Mouse (Mus musculus) intestine, embryonic 16.5 days (tissue): Measurements from ENCODE around the gene Myo7a. TPM values are rescaled to one million over a fixed set of nuclear protein-coding genes. Genes with fewer than 3 reads are reported as not detected.

Experiments
- ATAC-seq: fragments of 200-750 bp; cut with Nextera tagmentation; 2 replicates; pipeline ENCODE4 v1.8.0; 2017; ENCODE audit warnings: moderate TSS enrichment, moderate library complexity
- H3K27ac ChIP-seq: fragments of 300-500 bp; sonication (generic); 2 replicates; pipeline ENCODE4 v1.5.1; 2014; ENCODE audit warnings: mild to moderate bottlenecking, low read length
- H3K27me3 ChIP-seq: fragments of 300-500 bp; sonication (generic); replicated peaks from 2 replicates; pipeline ENCODE4 v1.6.1; 2014; ENCODE audit warnings: low read length, control low read depth, mixed read lengths; ENCODE audit not compliant: control insufficient read depth, insufficient read depth
- H3K36me3 ChIP-seq: fragments of 300-500 bp; sonication (generic); 2 replicates; pipeline ENCODE4 v1.6.1; 2014; ENCODE audit warnings: low read length, control low read depth; ENCODE audit not compliant: control insufficient read depth, insufficient read depth
- H3K4me1 ChIP-seq: fragments of 300-500 bp; sonication (generic); 2 replicates; pipeline ENCODE4 v1.6.1; 2014; ENCODE audit warnings: low read length, control low read depth, mixed read lengths; ENCODE audit not compliant: control insufficient read depth, insufficient read depth
- H3K4me2 ChIP-seq: fragments of 300-500 bp; sonication (generic); 2 replicates; pipeline ENCODE4 v1.6.1; 2014; ENCODE audit warnings: low read depth, low read length, control low read depth
- H3K4me3 ChIP-seq: fragments of 300-500 bp; sonication (generic); 2 replicates; pipeline ENCODE4 v1.5.1; 2014; ENCODE audit warnings: mild to moderate bottlenecking, low read length
- H3K9ac ChIP-seq: fragments of 300-500 bp; sonication (generic); 2 replicates; pipeline ENCODE4 v1.6.1; 2014; ENCODE audit warnings: low read depth, low read length
- H3K9me3 ChIP-seq: fragments of 300-500 bp; sonication (generic); 2 replicates; pipeline ENCODE4 v1.6.1; 2016; ENCODE audit warnings: low read length, control low read depth; ENCODE audit not compliant: control insufficient read depth
- WGBS: fragments of 180-500 bp; shearing (Covaris S2); extraction: QIAGEN DNeasy Blood & Tissue Kit; methylation state at CpG from one replicate; pipeline ENCODE4 v1.1.7; 2014; 5-methylcytosine and 5-hydroxymethylcytosine counted together
- polyA plus RNA-seq: library from polyadenylated mRNA; unstranded; fragments of >200 nt; fragmentation: Nextera tagmentation; extraction: Ambion mirVana; gene quantifications from 2 replicates; pipeline ENCODE4 v1.2.1, GENCODE M21; 2015

Myo7a gene
- polyA plus RNA-seq, 1 experiment from 2014 or later, result 24.0 TPM

- H3K36me3 ChIP-seq, result no peaks in the 10 kb centered on the region
- no peak overlapping the region for H3K9ac ChIP-seq
- H3K4me1 ChIP-seq, result no peaks in the 10 kb centered on the region
- ATAC-seq, result no peak
- no peaks in the 10 kb centered on the region for H3K27me3 ChIP-seq
- no peaks in the 10 kb centered on the region for H3K9me3 ChIP-seq
- no peak overlapping the region for H3K4me2 ChIP-seq
- H3K27ac ChIP-seq, result no peak overlapping the region
- H3K4me3 ChIP-seq, result no peak overlapping the region
- 98% methylated on average over 8 of the region's 8 CpGs for WGBS
Measured at GRCm38 (mm10) chr7:98131751-98132150, 12.4 kb upstream of the Myo7a start.

GRCm38 (mm10) chr7:98125473-98125872 is 6.1 kb upstream of the Myo7a start:
- H3K9me3 ChIP-seq, result no peaks in the 10 kb centered on the region
- H3K4me2 ChIP-seq, result no peak overlapping the region
- no peaks in the 10 kb centered on the region for H3K4me1 ChIP-seq
- no peak overlapping the region for H3K27ac ChIP-seq
- no peak for ATAC-seq
- no peak overlapping the region for H3K9ac ChIP-seq
- H3K27me3 ChIP-seq, result no peaks in the 10 kb centered on the region
- H3K36me3 ChIP-seq, result no peaks in the 10 kb centered on the region
- 44% methylated on average over 5 of the region's 5 CpGs for WGBS
- no peak overlapping the region for H3K4me3 ChIP-seq

GRCm38 (mm10) chr7:98124701-98125100 is 5.4 kb upstream of the Myo7a start:
- ATAC-seq, result no peak
- no peaks in the 10 kb centered on the region for H3K36me3 ChIP-seq
- no peak overlapping the region for H3K9ac ChIP-seq
- H3K4me1 ChIP-seq, result peaks cover 5% of the 10 kb centered on the region; the same call in 1 of the 2 replicates
- no peak overlapping the region for H3K4me3 ChIP-seq
- H3K9me3 ChIP-seq, result no peaks in the 10 kb centered on the region
- no peaks in the 10 kb centered on the region for H3K27me3 ChIP-seq
- H3K4me2 ChIP-seq, result no peak overlapping the region
- 44% methylated on average over 5 of the region's 5 CpGs for WGBS
- no peak overlapping the region for H3K27ac ChIP-seq

- ATAC-seq, result no peak
- Histone ChIP-seq H3K4me1 (peaks cover 18% of the 10 kb centered on the region), H3K4me2 (no peak overlapping the region), H3K9ac (no peak overlapping the region), H3K27ac (no peak overlapping the region), H3K27me3 (no peaks in the 10 kb centered on the region), H3K9me3 (no peaks in the 10 kb centered on the region), H3K36me3 (no peaks in the 10 kb centered on the region), H3K4me3 (no peak overlapping the region)
- 72% methylated on average over 8 of the region's 8 CpGs for WGBS
Measured at GRCm38 (mm10) chr7:98121673-98122072, 2.3 kb upstream of the Myo7a start.

GRCm38 (mm10) chr7:98121241-98121640 is 1.9 kb upstream of the Myo7a start:
- Histone ChIP-seq H3K36me3 (no peaks in the 10 kb centered on the region), H3K27ac (peak overlapping the region; percentile 77), H3K4me3 (no peak overlapping the region), H3K4me2 (no peak overlapping the region), H3K9me3 (no peaks in the 10 kb centered on the region), H3K27me3 (no peaks in the 10 kb centered on the region), H3K4me1 (peaks cover 18% of the 10 kb centered on the region), H3K9ac (peak overlapping the region; percentile 54; the same call in 1 of the 2 replicates)
- ATAC-seq, result no peak
- 52% methylated on average over 3 of the region's 3 CpGs for WGBS

GRCm38 (mm10) chr7:98120325-98120724 is 1.0 kb upstream of the Myo7a start:
- Histone ChIP-seq H3K9me3 (no peaks in the 10 kb centered on the region), H3K27me3 (no peaks in the 10 kb centered on the region), H3K36me3 (no peaks in the 10 kb centered on the region), H3K27ac (peak overlapping the region; percentile 77), H3K4me1 (peaks cover 18% of the 10 kb centered on the region), H3K4me2 (peak overlapping the region; percentile 57), H3K9ac (peak overlapping the region; percentile 54), H3K4me3 (peak overlapping the region; percentile 33)
- 7% methylated on average over 7 of the region's 7 CpGs for WGBS
- ATAC-seq, result peak; percentile 79

GRCm38 (mm10) chr7:98119961-98120232 is 573 bp upstream of the Myo7a start:
- no peak overlapping the region for H3K4me3 ChIP-seq
- 79% methylated on average over 2 of the region's 2 CpGs for WGBS
- peak; percentile 32 for ATAC-seq
- peak overlapping the region; percentile 79 for H3K27ac ChIP-seq
- peak overlapping the region; percentile 58; the same call in 1 of the 2 replicates for H3K9ac ChIP-seq
- H3K4me2 ChIP-seq, result peak overlapping the region; percentile 57
- no peaks in the 10 kb centered on the region for H3K36me3 ChIP-seq
- no peaks in the 10 kb centered on the region for H3K9me3 ChIP-seq
- H3K4me1 ChIP-seq, result peaks cover 18% of the 10 kb centered on the region
- H3K27me3 ChIP-seq, result no peaks in the 10 kb centered on the region

GRCm38 (mm10) chr7:98117012-98117660 is 2.2 kb downstream of the Myo7a start:
- Histone ChIP-seq H3K4me3 (no peak overlapping the region; the same call in 1 of the 2 replicates), H3K4me2 (peak overlapping the region; percentile 53), H3K9ac (peak overlapping the region; percentile 62), H3K27ac (no peak overlapping the region), H3K27me3 (no peaks in the 10 kb centered on the region), H3K4me1 (peaks cover 18% of the 10 kb centered on the region), H3K9me3 (no peaks in the 10 kb centered on the region), H3K36me3 (no peaks in the 10 kb centered on the region)
- ATAC-seq, result no peak
- 46% methylated on average over 11 of the region's 11 CpGs for WGBS

DNA sequence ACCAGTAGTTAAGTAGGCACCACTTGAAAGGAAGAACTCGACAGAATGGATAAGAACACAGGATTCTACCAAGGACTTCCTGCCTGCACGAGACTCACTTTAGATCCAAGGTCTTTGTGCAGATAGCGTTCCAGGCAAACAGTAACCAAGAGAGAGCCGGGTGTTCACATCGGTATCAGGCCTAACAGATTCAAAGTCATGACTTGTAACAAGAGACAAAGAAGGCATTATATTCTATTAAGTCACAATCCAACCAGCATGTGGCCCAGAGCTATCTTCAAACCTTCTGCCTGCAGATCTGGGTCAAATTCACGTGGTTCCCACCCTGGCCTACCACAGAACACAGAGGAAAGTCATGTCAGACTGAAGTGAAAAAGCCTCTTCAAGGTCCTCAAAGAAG is 4.7 kb downstream of the Myo7a start:
- H3K36me3 ChIP-seq, result no peaks in the 10 kb centered on the region

GRCm38 (mm10) chr7:98111233-98111632 is 8.1 kb downstream of the Myo7a start:
- H3K4me1 ChIP-seq, result peaks cover 8% of the 10 kb centered on the region
- H3K27me3 ChIP-seq, result 0 out of 2 replicates have a peak, but pooled peaks cover 5% of the 10 kb centered on the region
- no peak overlapping the region for H3K27ac ChIP-seq
- no peaks in the 10 kb centered on the region for H3K36me3 ChIP-seq
- H3K9me3 ChIP-seq, result no peaks in the 10 kb centered on the region
- H3K4me3 ChIP-seq, result peak overlapping the region; percentile 21
- ATAC-seq, result no peak
- H3K4me2 ChIP-seq, result peak overlapping the region; percentile 44
- H3K9ac ChIP-seq, result peak overlapping the region; percentile 53
- WGBS, result 15% methylated on average over 25 of the region's 25 CpGs

More for the DNA sequence above, 4.7 kb downstream of the Myo7a start:
- WGBS, result 47% methylated on average over 6 of the region's 6 CpGs
- H3K4me3 ChIP-seq, result no peak overlapping the region
- 0 out of 2 replicates have a peak overlapping the region, but pooled peaks have one; percentile 11 for H3K27ac ChIP-seq
- H3K27me3 ChIP-seq, result 0 out of 2 replicates have a peak, but pooled peaks cover 5% of the 10 kb centered on the region
- peaks cover 16% of the 10 kb centered on the region for H3K4me1 ChIP-seq
- no peak for ATAC-seq
- H3K9me3 ChIP-seq, result no peaks in the 10 kb centered on the region
- H3K9ac ChIP-seq, result 0 out of 2 replicates have a peak overlapping the region, but pooled peaks have one; percentile 6
- H3K4me2 ChIP-seq, result no peak overlapping the region
